17 mouse cellular contexts compared by ENCODE assay signal in genomic region chr2:32344056-32344455, GRCm38 (mm10). TPM values are rescaled to one million over a fixed set of nuclear protein-coding genes. Genes with fewer than 3 reads are reported as not detected.
DNase-seq lines count a peak whose midpoint lies in the region; ATAC-seq and TF ChIP-seq lines count a peak whose summit lies in the region.
"Had no signal": no experiment of that assay in that cellular context is flagged by ENCODE, and none has a peak within 500 bp of the region (broad histone marks: within the 10 kb centered on the region; RNA-seq: fewer than 3 reads in every experiment).

No protein-coding gene starts in this region.

- H3K27me3 ChIP-seq in midbrain, embryonic 13.5 days, result 0 out of 2 replicates have a peak, but pooled peaks cover 2% of the 10 kb centered on the region
- no peaks in the 10 kb centered on the region for H3K27me3 ChIP-seq in midbrain, embryonic 14.5 days (ENCODE audit: control insufficient read depth, insufficient read depth, low read length)
- H3K27me3 ChIP-seq in limb, embryonic 15.5 days, result no peaks in the 10 kb centered on the region

- H3K36me3 ChIP-seq in midbrain, embryonic 13.5 days, result peaks cover 8% of the 10 kb centered on the region; the same call in 1 of the 2 replicates
- peaks cover 18% of the 10 kb centered on the region for H3K36me3 ChIP-seq in midbrain, embryonic 14.5 days (ENCODE audit: control insufficient read depth, insufficient read depth, low read length)
- peaks cover 38% of the 10 kb centered on the region for H3K36me3 ChIP-seq in limb, embryonic 15.5 days

- peaks cover 14% of the 10 kb centered on the region for H3K4me1 ChIP-seq in midbrain, embryonic 13.5 days (replicated peaks)
- H3K4me1 ChIP-seq in midbrain, embryonic 14.5 days (ENCODE audit: control insufficient read depth, insufficient read depth, low read length), result no peaks in the 10 kb centered on the region
- H3K4me1 ChIP-seq in limb, embryonic 15.5 days, result peaks cover 37% of the 10 kb centered on the region

- TF ChIP-seq CTCF in gastrocnemius, adult 2 months (IDR thresholded peaks at IDR 0.05), result no peak

- H3K9me3 ChIP-seq in midbrain, embryonic 13.5 days, result no peaks in the 10 kb centered on the region
- no peaks in the 10 kb centered on the region for H3K9me3 ChIP-seq in midbrain, embryonic 14.5 days (ENCODE audit: control insufficient read depth, low read length)
- no peaks in the 10 kb centered on the region for H3K9me3 ChIP-seq in limb, embryonic 15.5 days

- no peak overlapping the region for H3K4me3 ChIP-seq in gastrocnemius, adult 2 months
- H3K4me3 ChIP-seq in midbrain, embryonic 13.5 days (replicated peaks), result no peak overlapping the region
- H3K4me3 ChIP-seq in midbrain, embryonic 14.5 days (replicated peaks; ENCODE audit: low read depth, low read length), result no peak overlapping the region
- no peak overlapping the region for H3K4me3 ChIP-seq in limb, embryonic 15.5 days

- intact Hi-C loops in gastrocnemius, adult 2 months (cut with DNase I), result no loop called here

- 80% methylated on average over 10 of the region's 10 CpGs for WGBS in midbrain, embryonic 13.5 days
- 74% methylated on average over 10 of the region's 10 CpGs for WGBS in midbrain, embryonic 14.5 days
- 79% methylated on average over 10 of the region's 10 CpGs for whole genome bisulfite sequencing in limb, embryonic 15.5 days

- H3K27ac ChIP-seq in gastrocnemius, adult 2 months, result peak overlapping the region; percentile 85
- H3K27ac ChIP-seq in midbrain, embryonic 13.5 days, result 0 out of 2 replicates have a peak overlapping the region, but pooled peaks have one; percentile 30
- no peak overlapping the region for H3K27ac ChIP-seq in midbrain, embryonic 14.5 days (replicated peaks; ENCODE audit: low read depth, low read length)
- H3K27ac ChIP-seq in limb, embryonic 15.5 days, result peak overlapping the region; percentile 59

- H3K4me2 ChIP-seq in midbrain, embryonic 13.5 days (replicated peaks), result no peak overlapping the region
- H3K4me2 ChIP-seq in midbrain, embryonic 14.5 days (ENCODE audit: low read length), result no peak overlapping the region
- H3K4me2 ChIP-seq in limb, embryonic 15.5 days, result no peak overlapping the region
- H3K4me2 ChIP-seq: liver, embryonic 11.5 days had no signal

- ATAC-seq in midbrain, embryonic 13.5 days, result no peak
- ATAC-seq in midbrain, embryonic 14.5 days (ENCODE audit: low FRiP score, low TSS enrichment), result no peak
- no peak for ATAC-seq in limb, embryonic 15.5 days (ENCODE audit: insufficient number of reproducible peaks, low FRiP score, low TSS enrichment, low read depth)
- ATAC-seq: intestine, embryonic 16.5 days had no signal

- H3K9ac ChIP-seq in midbrain, embryonic 13.5 days (replicated peaks), result no peak overlapping the region
- H3K9ac ChIP-seq in midbrain, embryonic 14.5 days (replicated peaks; ENCODE audit: low read length), result no peak overlapping the region
- no peak overlapping the region for H3K9ac ChIP-seq in limb, embryonic 15.5 days

- peak; percentile 28 for DNase-seq in gastrocnemius, adult 2 months
- no peak for DNase-seq in gastrocnemius, adult 18-20 months (ENCODE audit: low spot score)
- DNase-seq in midbrain, embryonic 14.5 days, result no peak
- peak; percentile 89 to 97 for DNase-seq in cerebellum, postnatal 14 days
- no peak for DNase-seq in kidney, adult 8-10 months
- DNase-seq in thymus, postnatal 10 days (ENCODE audit: low spot score in 2 of 2), result no peak
- DNase-seq: embryo, embryonic 11 days; heart, adult 11 months; lung, postnatal 36 days; retina, postnatal 1 day; thymus, postnatal 36 days had no signal

RNA-seq across cellular contexts. Expression of gene Ciz1, which starts 8.1 kb away (rescaled TPM):
- total RNA-seq in gastrocnemius, adult 2 months (2021), result 10 to 100 TPM; 26.4 to 26.6 TPM
- total RNA-seq in gastrocnemius, adult 18-20 months (2021), result 10 to 100 TPM; 25.6 to 27.5 TPM
- 54.4 and 56.7 TPM in 2 replicates for polyA plus RNA-seq in midbrain, embryonic 13.5 days (2015; fragmentation: Nextera tagmentation; extraction: Ambion mirVana)
- polyA plus RNA-seq in midbrain, embryonic 14.5 days (2014; fragmentation: Nextera tagmentation; extraction: Ambion mirVana), result 46.4 and 54.1 TPM in 2 replicates
- 42.7 and 46.2 TPM in 2 replicates for polyA plus RNA-seq in limb, embryonic 15.5 days (2015; fragmentation: Nextera tagmentation; extraction: Ambion mirVana)

RNA-seq across cellular contexts. Expression of gene Dnm1, which starts 9.1 kb away (rescaled TPM):
- 1 to 10 TPM; 3.7 to 8.2 TPM for total RNA-seq in gastrocnemius, adult 2 months (2021)
- 1 to 10 TPM; 3.5 to 5.3 TPM for total RNA-seq in gastrocnemius, adult 18-20 months (2021)
- 35.5 and 41.2 TPM in 2 replicates for polyA plus RNA-seq in midbrain, embryonic 13.5 days (2015; fragmentation: Nextera tagmentation; extraction: Ambion mirVana)
- 90.6 and 103 TPM in 2 replicates for polyA plus RNA-seq in midbrain, embryonic 14.5 days (2014; fragmentation: Nextera tagmentation; extraction: Ambion mirVana)
- polyA plus RNA-seq in limb, embryonic 15.5 days (2015; fragmentation: Nextera tagmentation; extraction: Ambion mirVana), result 20.5 and 26.6 TPM in 2 replicates

RNA-seq across cellular contexts. Expression of gene 1110008P14Rik, which starts 37.7 kb away (rescaled TPM):
- total RNA-seq in gastrocnemius, adult 2 months (2021), result 10 to 100 TPM; 34.3 to 43.2 TPM
- 10 to 100 TPM; 42.6 to 47.1 TPM for total RNA-seq in gastrocnemius, adult 18-20 months (2021)
- polyA plus RNA-seq in midbrain, embryonic 13.5 days (2015; fragmentation: Nextera tagmentation; extraction: Ambion mirVana), result 74.7 and 77.5 TPM in 2 replicates
- polyA plus RNA-seq in midbrain, embryonic 14.5 days (2014; fragmentation: Nextera tagmentation; extraction: Ambion mirVana), result 107 and 153 TPM in 2 replicates
- 58.0 and 67.7 TPM in 2 replicates for polyA plus RNA-seq in limb, embryonic 15.5 days (2015; fragmentation: Nextera tagmentation; extraction: Ambion mirVana)

RNA-seq across cellular contexts. Expression of gene Lcn2, which starts 44.0 kb away (rescaled TPM):
- total RNA-seq in gastrocnemius, adult 2 months (2021), result 1 to 10 TPM; 2.6 to 3.4 TPM
- 1 to 10 TPM; 1.4 to 4.8 TPM for total RNA-seq in gastrocnemius, adult 18-20 months (2021)
- 0.35 and 0.37 TPM in 2 replicates for polyA plus RNA-seq in midbrain, embryonic 13.5 days (2015; fragmentation: Nextera tagmentation; extraction: Ambion mirVana)
- not detected in 2 replicates for polyA plus RNA-seq in midbrain, embryonic 14.5 days (2014; fragmentation: Nextera tagmentation; extraction: Ambion mirVana)
- polyA plus RNA-seq in limb, embryonic 15.5 days (2015; fragmentation: Nextera tagmentation; extraction: Ambion mirVana), result 3.2 and 3.9 TPM in 2 replicates
- total RNA-seq: MEL had no signal
- polyA plus RNA-seq: C2C12 had no signal

RNA-seq across cellular contexts. Expression of gene Ptges2, which starts 51.6 kb away (rescaled TPM):
- 10 to 100 TPM; 34.7 to 51.1 TPM for total RNA-seq in gastrocnemius, adult 2 months (2021)
- total RNA-seq in gastrocnemius, adult 18-20 months (2021), result 10 to 100 TPM; 37.1 to 43.0 TPM
- 35.5 and 37.6 TPM in 2 replicates for polyA plus RNA-seq in midbrain, embryonic 13.5 days (2015; fragmentation: Nextera tagmentation; extraction: Ambion mirVana)
- polyA plus RNA-seq in midbrain, embryonic 14.5 days (2014; fragmentation: Nextera tagmentation; extraction: Ambion mirVana), result 46.2 and 64.4 TPM in 2 replicates
- polyA plus RNA-seq in limb, embryonic 15.5 days (2015; fragmentation: Nextera tagmentation; extraction: Ambion mirVana), result 24.9 and 26.0 TPM in 2 replicates

Comparison
In these comparisons a context has a peak if more than half of its experiments do, and no peak if none do; other contexts are left out.
1. DNase-seq: peak in gastrocnemius, adult 2 months (single experiment) and cerebellum, postnatal 14 days (2 of 2); none in gastrocnemius, adult 18-20 months (single experiment), midbrain, embryonic 14.5 days (single experiment), kidney, adult 8-10 months (0 of 2) and thymus, postnatal 10 days (0 of 2).